In genomic region chr9:30484183-30484582, GRCm38 (mm10) we compare ENCODE assay signal across 26 mouse cellular contexts.
"Had no signal": no experiment of that assay in that cellular context is flagged by ENCODE, and none has a peak within 500 bp of the region (broad histone marks: within the 10 kb centered on the region; RNA-seq: fewer than 3 reads in every experiment).

No protein-coding gene starts in this region.

- H3K9ac ChIP-seq: embryonic facial prominence, embryonic 12.5 days; embryonic facial prominence, embryonic 13.5 days; embryonic facial prominence, embryonic 15.5 days; forebrain, embryonic 12.5 days; forebrain, embryonic 13.5 days; forebrain, embryonic 15.5 days; forebrain, postnatal 0 days had no signal

- DNase-seq: cerebellum, adult 8-10 months; cerebellum, adult 9-10 months; cerebellum, adult 9-11 months; cerebellum, postnatal 10 days; cerebellum, postnatal 14 days; cerebellum, postnatal 25 days; cerebellum, postnatal 36 days; embryo, embryonic 11 days; forebrain, postnatal 0 days; gastrocnemius, adult 2 months; gastrocnemius, postnatal 10 days; gastrocnemius, postnatal 14 days; gastrocnemius, postnatal 36 days; heart, adult 18-20 months; heart, adult 2 months had no signal

- H3K9me3 ChIP-seq: embryonic facial prominence, embryonic 10.5 days; embryonic facial prominence, embryonic 12.5 days; embryonic facial prominence, embryonic 13.5 days; embryonic facial prominence, embryonic 15.5 days; forebrain, embryonic 10.5 days; forebrain, embryonic 12.5 days; forebrain, embryonic 13.5 days; forebrain, embryonic 15.5 days had no signal

- ATAC-seq: forebrain, embryonic 13.5 days; forebrain, embryonic 14.5 days; forebrain, embryonic 15.5 days; forebrain, embryonic 16.5 days; forebrain, postnatal 0 days had no signal

- H3K4me3 ChIP-seq: embryonic facial prominence, embryonic 10.5 days; embryonic facial prominence, embryonic 12.5 days; embryonic facial prominence, embryonic 13.5 days; embryonic facial prominence, embryonic 15.5 days; erythroblast, embryonic 14.5 days; forebrain, embryonic 10.5 days; forebrain, embryonic 12.5 days; forebrain, embryonic 13.5 days; forebrain, embryonic 15.5 days; gastrocnemius, adult 2 months; heart, adult 2 months had no signal

- H3K27me3 ChIP-seq: embryonic facial prominence, embryonic 12.5 days; embryonic facial prominence, embryonic 13.5 days; embryonic facial prominence, embryonic 15.5 days; forebrain, embryonic 12.5 days; forebrain, embryonic 13.5 days; forebrain, embryonic 15.5 days had no signal

- H3K4me1 ChIP-seq: embryonic facial prominence, embryonic 12.5 days; forebrain, embryonic 12.5 days; forebrain, embryonic 13.5 days; forebrain, embryonic 15.5 days had no signal

- H3K36me3 ChIP-seq: embryonic facial prominence, embryonic 10.5 days; embryonic facial prominence, embryonic 12.5 days; embryonic facial prominence, embryonic 13.5 days; embryonic facial prominence, embryonic 15.5 days; forebrain, embryonic 10.5 days; forebrain, embryonic 12.5 days; forebrain, embryonic 15.5 days had no signal

- H3K4me2 ChIP-seq: embryonic facial prominence, embryonic 12.5 days; embryonic facial prominence, embryonic 13.5 days; embryonic facial prominence, embryonic 15.5 days; forebrain, embryonic 12.5 days; forebrain, embryonic 13.5 days; forebrain, embryonic 15.5 days had no signal

- H3K27ac ChIP-seq: embryonic facial prominence, embryonic 10.5 days; embryonic facial prominence, embryonic 12.5 days; embryonic facial prominence, embryonic 13.5 days; embryonic facial prominence, embryonic 15.5 days; forebrain, embryonic 10.5 days; forebrain, embryonic 12.5 days; forebrain, embryonic 13.5 days; forebrain, embryonic 15.5 days; gastrocnemius, adult 2 months; heart, adult 2 months had no signal
